Mouse (Mus musculus): ENCODE measurements around the gene Pink1. TPM values are rescaled to one million over a fixed set of nuclear protein-coding genes. Genes with fewer than 3 reads are reported as not detected.
A peak's percentile ranks its signal among the peaks of the same experiment; 100 is the strongest.
"Not testable (repeated sequence)": the region's sequence is repeated elsewhere in the genome, so short reads cannot be mapped to it uniquely, and the experiment has no call there.

Pink1 gene
- polyA plus RNA-seq, 1 experiment = 92.3 TPM

- DNase-seq (ENCODE audit: low spot score) = no peak
These were observed 16.7 kb upstream of the Pink1 start for GRCm38 (mm10) chr4:138342778-138343177.

GRCm38 (mm10) chr4:138342048-138342447 lies 15.9 kb upstream of the Pink1 start:
- no peak for DNase-seq (ENCODE audit: low spot score)

- DNase-seq (ENCODE audit: low spot score) = no peak
These were observed 15.3 kb upstream of the Pink1 start for GRCm38 (mm10) chr4:138341393-138341792.

- no peak for DNase-seq (ENCODE audit: low spot score)
These were observed 13.9 kb upstream of the Pink1 start for GRCm38 (mm10) chr4:138339963-138340362.

- no peak for DNase-seq (ENCODE audit: low spot score)
These were observed 11.2 kb upstream of the Pink1 start for GRCm38 (mm10) chr4:138337341-138337740.

GRCm38 (mm10) chr4:138336876-138337275 lies 10.8 kb upstream of the Pink1 start:
- no peak for DNase-seq (ENCODE audit: low spot score)

- DNase-seq (ENCODE audit: low spot score) = no peak
These were observed 9.5 kb upstream of the Pink1 start for GRCm38 (mm10) chr4:138335648-138336047.

GRCm38 (mm10) chr4:138335036-138335435 lies 8.9 kb upstream of the Pink1 start:
- no peak for DNase-seq (ENCODE audit: low spot score)

GRCm38 (mm10) chr4:138333135-138333534 lies 7.0 kb upstream of the Pink1 start:
- DNase-seq (ENCODE audit: low spot score) = no peak

GRCm38 (mm10) chr4:138331647-138332046 lies 5.5 kb upstream of the Pink1 start:
- no peak for DNase-seq (ENCODE audit: low spot score)

- no peak for DNase-seq (ENCODE audit: low spot score)
These were observed 4.2 kb upstream of the Pink1 start for GRCm38 (mm10) chr4:138330264-138330671.

GRCm38 (mm10) chr4:138327891-138328470 lies 1.9 kb upstream of the Pink1 start:
- DNase-seq (ENCODE audit: low spot score) = no peak

- DNase-seq (ENCODE audit: low spot score) = not testable (repeated sequence)
These were observed 1.0 kb upstream of the Pink1 start for GRCm38 (mm10) chr4:138327155-138327554.

- DNase-seq (ENCODE audit: low spot score) = peak; percentile 93
These were observed 536 bp downstream of the Pink1 start for GRCm38 (mm10) chr4:138325466-138326076.

GRCm38 (mm10) chr4:138324451-138324850 lies 1.7 kb downstream of the Pink1 start:
- no peak for DNase-seq (ENCODE audit: low spot score)

- DNase-seq (ENCODE audit: low spot score) = no peak
These were observed 2.4 kb downstream of the Pink1 start for GRCm38 (mm10) chr4:138323753-138324152.

GRCm38 (mm10) chr4:138322692-138323091 lies 3.4 kb downstream of the Pink1 start:
- DNase-seq (ENCODE audit: low spot score) = no peak

GRCm38 (mm10) chr4:138321488-138321887 lies 4.6 kb downstream of the Pink1 start:
- DNase-seq (ENCODE audit: low spot score) = no peak

GRCm38 (mm10) chr4:138320711-138321110 lies 5.4 kb downstream of the Pink1 start:
- no peak for DNase-seq (ENCODE audit: low spot score)

- peak; percentile 60 for DNase-seq (ENCODE audit: low spot score)
These were observed 6.6 kb downstream of the Pink1 start for GRCm38 (mm10) chr4:138319508-138319907.

- no peak for DNase-seq (ENCODE audit: low spot score)
These were observed 7.4 kb downstream of the Pink1 start for GRCm38 (mm10) chr4:138318509-138319266.

- no peak for DNase-seq (ENCODE audit: low spot score)
These were observed 9.7 kb downstream of the Pink1 start for GRCm38 (mm10) chr4:138316369-138316768.

GRCm38 (mm10) chr4:138315781-138316180 lies 10.3 kb downstream of the Pink1 start:
- no peak for DNase-seq (ENCODE audit: low spot score)
